Mouse (Mus musculus) midbrain, postnatal 0 days (tissue): ENCODE data around the gene Clic3. TPM values are rescaled to one million over a fixed set of nuclear protein-coding genes. Genes with fewer than 3 reads are reported as not detected.
"Not testable (repeated sequence)": the region's sequence is repeated elsewhere in the genome, so short reads cannot be mapped to it uniquely, and the experiment has no call there.

Experiments
- ATAC-seq: fragments of 200-750 bp; cut with Nextera tagmentation; 2 replicates; pipeline ENCODE4 v1.8.0; 2017; ENCODE audit warnings: moderate number of reproducible peaks, mild to moderate bottlenecking, moderate TSS enrichment, moderate library complexity; ENCODE audit not compliant: low FRiP score
- DNase-seq: peaks from one replicate; pipeline ENCODE4 v3.0.0-alpha.2; 2015; ENCODE audit warnings: low spot score
- H3K27ac ChIP-seq: fragments of 300-500 bp; sonication (generic); 2 replicates; pipeline ENCODE4 v1.5.1; 2014; ENCODE audit warnings: low read depth, mild to moderate bottlenecking, low read length, mixed read lengths
- H3K27me3 ChIP-seq: fragments of 300-500 bp; sonication (generic); 2 replicates; pipeline ENCODE4 v1.6.1; 2014; ENCODE audit warnings: low read length, control low read depth, mixed read lengths; ENCODE audit not compliant: insufficient read depth
- H3K36me3 ChIP-seq: fragments of 300-500 bp; sonication (generic); 2 replicates; pipeline ENCODE4 v1.6.1; 2014; ENCODE audit warnings: low read length, control low read depth, mixed read lengths; ENCODE audit not compliant: insufficient read depth
- H3K4me1 ChIP-seq: fragments of 300-500 bp; sonication (generic); 2 replicates; pipeline ENCODE4 v1.6.1; 2014; ENCODE audit warnings: mild to moderate bottlenecking, control low read depth, antibody characterized with exemption, low read length, mixed read lengths; ENCODE audit not compliant: insufficient read depth
- H3K4me2 ChIP-seq: fragments of 300-500 bp; sonication (generic); 2 replicates; pipeline ENCODE4 v1.6.1; 2014; ENCODE audit warnings: low read depth, mild to moderate bottlenecking, low read length, mixed read lengths; ENCODE audit not compliant: poor library complexity, severe bottlenecking
- H3K4me3 ChIP-seq: fragments of 300-500 bp; sonication (generic); 2 replicates; pipeline ENCODE4 v1.5.1; 2014; ENCODE audit warnings: low read depth, mild to moderate bottlenecking, low read length, moderate library complexity
- H3K9ac ChIP-seq: fragments of 300-500 bp; sonication (generic); replicated peaks from 2 replicates; pipeline ENCODE4 v1.6.1; 2014; ENCODE audit warnings: mild to moderate bottlenecking, low read length, moderate library complexity, mixed read lengths; ENCODE audit not compliant: poor library complexity, severe bottlenecking
- H3K9me3 ChIP-seq: fragments of 300-500 bp; sonication (generic); 2 replicates; pipeline ENCODE4 v1.6.1; 2016; ENCODE audit warnings: low read length, control low read depth
- CTCF ChIP-seq: IDR thresholded peaks from 2 replicates; pipeline ENCODE4 v1.5.1; 2016; ENCODE audit warnings: antibody characterized with exemption, mild to moderate bottlenecking
- WGBS: fragments of 180-500 bp; shearing (Covaris S2); extraction: QIAGEN DNeasy Blood & Tissue Kit; methylation state at CpG from one replicate; pipeline ENCODE4 v1.1.7; 2014; 5-methylcytosine and 5-hydroxymethylcytosine counted together
- polyA plus RNA-seq: library from polyadenylated mRNA; unstranded; fragments of >200 nt; fragmentation: Nextera tagmentation; extraction: Ambion mirVana; gene quantifications from 2 replicates; pipeline ENCODE4 v1.2.1, GENCODE M21; 2015
- total RNA-seq: library from RNA; depleted of rRNA; stranded (reverse); fragments of >200 nt; gene quantifications from 2 replicates; pipeline ENCODE4 v1.2.3, GENCODE M21; 2014; rRNA removed

The Clic3 gene
- total RNA-seq (0.61 and 0.66 TPM in 2 replicates), polyA plus RNA-seq (2.0 and 2.4 TPM in 2 replicates)

GRCm38 (mm10) chr2:25456205-25456953 lies at the start of gene Clic3:
Gene Clic3, plus strand, starts transcription at chr2:25456838.
- WGBS, result 61% methylated on average over 14 of the region's 14 CpGs
- no peaks in the 10 kb centered on the region for H3K9me3 ChIP-seq
- no peak within 1 kb of the TSS for H3K9ac ChIP-seq
- no peak for TF ChIP-seq CTCF
- H3K4me2 ChIP-seq, result no peak within 1 kb of the TSS
- H3K27me3 ChIP-seq, result no peaks in the 10 kb centered on the region
- DNase-seq (no peak), ATAC-seq (no peak)
- H3K4me3 ChIP-seq, result no peak within 1 kb of the TSS
- H3K27ac ChIP-seq, result no peak within 1 kb of the TSS
- H3K36me3 ChIP-seq, result peaks cover 17% of the 10 kb centered on the region
- H3K4me1 ChIP-seq, result peaks cover 12% of the 10 kb centered on the region

GRCm38 (mm10) chr2:25408908-25409307 lies 47.7 kb upstream of the Clic3 start:
- TF ChIP-seq CTCF, result no peak
- WGBS, result 90% methylated on average over 10 of the region's 10 CpGs
- Histone ChIP-seq H3K27ac (no peak overlapping the region), H3K9me3 (no peaks in the 10 kb centered on the region), H3K4me2 (no peak overlapping the region), H3K27me3 (no peaks in the 10 kb centered on the region), H3K36me3 (peaks cover 30% of the 10 kb centered on the region), H3K4me1 (peaks cover 6% of the 10 kb centered on the region), H3K9ac (no peak overlapping the region), H3K4me3 (no peak overlapping the region)
- no peak for ATAC-seq
- DNase-seq, result no peak

- not testable (repeated sequence) for ATAC-seq, H3K4me2 ChIP-seq, H3K27ac ChIP-seq, H3K4me1 ChIP-seq, H3K9me3 ChIP-seq, H3K4me3 ChIP-seq, DNase-seq, H3K27me3 ChIP-seq, H3K9ac ChIP-seq
- H3K36me3 ChIP-seq, result peaks cover 18% of the 10 kb centered on the region
- TF ChIP-seq CTCF, result peak; percentile 57
Observed at GRCm38 (mm10) chr2:25413436-25413835, 43.2 kb upstream of the Clic3 start.

GRCm38 (mm10) chr2:25417426-25417825 lies 39.2 kb upstream of the Clic3 start:
- no peak overlapping the region for H3K27ac ChIP-seq
- TF ChIP-seq CTCF, result no peak
- 19% methylated on average over 3 of the region's 3 CpGs for WGBS
- no peaks in the 10 kb centered on the region for H3K27me3 ChIP-seq
- DNase-seq (no peak), ATAC-seq (no peak)
- H3K36me3 ChIP-seq, result no peaks in the 10 kb centered on the region
- H3K9me3 ChIP-seq, result no peaks in the 10 kb centered on the region
- no peaks in the 10 kb centered on the region for H3K4me1 ChIP-seq
- H3K4me3 ChIP-seq, result no peak overlapping the region
- H3K9ac ChIP-seq, result no peak overlapping the region
- no peak overlapping the region for H3K4me2 ChIP-seq

GRCm38 (mm10) chr2:25421896-25422295 lies 34.7 kb upstream of the Clic3 start:
- ATAC-seq, result peak; percentile 57; the same call in 1 of the 2 replicates
- H3K36me3 ChIP-seq, result no peaks in the 10 kb centered on the region
- H3K4me1 ChIP-seq, result no peaks in the 10 kb centered on the region
- H3K27me3 ChIP-seq, result no peaks in the 10 kb centered on the region
- peak; percentile 86 for DNase-seq
- H3K9ac ChIP-seq, result no peak overlapping the region
- no peak overlapping the region for H3K27ac ChIP-seq
- H3K9me3 ChIP-seq, result no peaks in the 10 kb centered on the region
- TF ChIP-seq CTCF, result peak; percentile 77
- H3K4me2 ChIP-seq, result no peak overlapping the region
- WGBS, result 14% methylated on average over 3 of the region's 3 CpGs
- no peak overlapping the region for H3K4me3 ChIP-seq

- 67% methylated on average over 17 of the region's 17 CpGs for WGBS
- H3K27me3 ChIP-seq, result no peaks in the 10 kb centered on the region
- no peak within 1 kb of the TSS for H3K4me2 ChIP-seq
- H3K4me3 ChIP-seq, result no peak within 1 kb of the TSS
- H3K9ac ChIP-seq, result no peak within 1 kb of the TSS
- no peak within 1 kb of the TSS for H3K27ac ChIP-seq
- no peaks in the 10 kb centered on the region for H3K4me1 ChIP-seq
- no peaks in the 10 kb centered on the region for H3K9me3 ChIP-seq
- no peak for TF ChIP-seq CTCF
- DNase-seq (no peak), ATAC-seq (no peak)
- H3K36me3 ChIP-seq, result no peaks in the 10 kb centered on the region
Observed at GRCm38 (mm10) chr2:25422587-25423410, 33.8 kb upstream of the Clic3 start, which contains the start of gene Fut7. Gene Fut7, plus strand, starts transcription at chr2:25423267.
